Mouse (Mus musculus) stomach, postnatal 0 days (tissue): ENCODE data around the gene Hist2h2aa2. TPM values are rescaled to one million over a fixed set of nuclear protein-coding genes. Genes with fewer than 3 reads are reported as not detected.

Source experiments
- ATAC-seq: fragments of 200-750 bp; cut with Nextera tagmentation; 2 replicates; pipeline ENCODE4 v1.8.0; 2017; ENCODE audit not compliant: low FRiP score, low TSS enrichment
- DNase-seq: peaks from one replicate; pipeline ENCODE4 v3.0.0-alpha.2; 2016; ENCODE audit warnings: low spot score
- H3K27ac ChIP-seq: fragments of 300-500 bp; sonication (generic); replicated peaks from 2 replicates; pipeline ENCODE4 v1.5.1; 2014; ENCODE audit warnings: mild to moderate bottlenecking, control low read depth
- H3K27me3 ChIP-seq: fragments of 300-500 bp; sonication (generic); 2 replicates; pipeline ENCODE4 v1.6.1; 2014; ENCODE audit warnings: low read length; ENCODE audit not compliant: control insufficient read depth, insufficient read depth
- H3K36me3 ChIP-seq: fragments of 300-500 bp; sonication (generic); 2 replicates; pipeline ENCODE4 v1.6.1; 2014; ENCODE audit warnings: low read length, mixed read lengths; ENCODE audit not compliant: control insufficient read depth, insufficient read depth
- H3K4me1 ChIP-seq: fragments of 300-500 bp; sonication (generic); replicated peaks from 2 replicates; pipeline ENCODE4 v1.6.1; 2014; ENCODE audit warnings: antibody characterized with exemption; ENCODE audit not compliant: control insufficient read depth, insufficient read depth
- H3K4me2 ChIP-seq: fragments of 300-500 bp; sonication (generic); replicated peaks from 2 replicates; pipeline ENCODE4 v1.6.1; 2014; ENCODE audit warnings: low read depth, mild to moderate bottlenecking, control low read depth, moderate library complexity
- H3K4me3 ChIP-seq: fragments of 300-500 bp; sonication (generic); 2 replicates; pipeline ENCODE4 v1.5.1; 2014; ENCODE audit warnings: low read depth, low read length, control low read depth
- H3K9ac ChIP-seq: fragments of 300-500 bp; sonication (generic); 2 replicates; pipeline ENCODE4 v1.6.1; 2014; ENCODE audit warnings: mild to moderate bottlenecking, low read length, control low read depth, mixed read lengths
- H3K9me3 ChIP-seq: fragments of 300-500 bp; sonication (generic); 2 replicates; pipeline ENCODE4 v1.6.1; 2016; ENCODE audit warnings: low read length; ENCODE audit not compliant: control insufficient read depth
- CTCF ChIP-seq: IDR thresholded peaks from 2 replicates; pipeline ENCODE4 v1.5.1; 2016; ENCODE audit warnings: antibody characterized with exemption, low read depth, mild to moderate bottlenecking, moderate library complexity
- EP300 ChIP-seq: optimal IDR thresholded peaks from 2 replicates; pipeline ENCODE3; 2016; ENCODE audit warnings: antibody characterized with exemption
- WGBS: fragments of 180-500 bp; shearing (Covaris S2); extraction: QIAGEN DNeasy Blood & Tissue Kit; methylation state at CpG from one replicate; pipeline ENCODE4 v1.1.7; 2014; 5-methylcytosine and 5-hydroxymethylcytosine counted together
- polyA plus RNA-seq: library from polyadenylated mRNA; unstranded; fragments of >200 nt; fragmentation: Nextera tagmentation; extraction: Ambion mirVana; gene quantifications from 2 replicates; pipeline ENCODE4 v1.2.1, GENCODE M21; 2015

The Hist2h2aa2 gene
- polyA plus RNA-seq, 1 experiment from 2014 or later, result 246 TPM

DNA sequence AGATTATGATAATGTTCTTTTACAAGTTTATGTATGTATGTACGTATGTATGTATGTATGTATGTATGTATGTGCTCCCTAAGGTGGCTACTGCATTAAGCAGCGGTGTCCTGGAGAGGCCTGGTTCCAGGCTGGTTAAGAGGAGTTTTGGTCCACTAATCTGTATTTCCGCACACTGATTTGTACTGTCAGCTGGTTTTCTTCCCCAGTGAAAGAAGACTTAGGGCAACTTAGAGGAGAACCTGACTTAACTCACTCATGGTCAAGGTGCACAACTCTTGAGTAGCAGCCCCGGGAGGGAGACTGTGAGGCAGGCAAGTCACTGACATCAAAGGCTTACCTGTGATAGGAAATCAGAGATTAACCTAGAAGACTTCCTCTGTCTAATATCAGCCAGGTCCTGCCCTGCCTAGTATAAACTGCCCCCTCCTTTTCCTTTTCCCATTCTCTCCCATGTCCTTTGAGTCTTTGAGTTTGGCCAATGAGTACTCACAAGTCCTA lies 3.2 kb downstream of the Hist2h2aa2 start:
- DNase-seq, result no peak
- no peaks in the 10 kb centered on the region for H3K9me3 ChIP-seq
- 72% methylated on average over 4 of the region's 4 CpGs for WGBS
- no peak overlapping the region for H3K9ac ChIP-seq
- H3K27ac ChIP-seq, result no peak overlapping the region
- no peaks in the 10 kb centered on the region for H3K36me3 ChIP-seq
- H3K4me1 ChIP-seq, result no peaks in the 10 kb centered on the region
- H3K27me3 ChIP-seq, result no peaks in the 10 kb centered on the region
- no peak for ATAC-seq
- H3K4me2 ChIP-seq, result peak overlapping the region; percentile 40
- TF ChIP-seq CTCF (no peak), EP300 (no peak)
- H3K4me3 ChIP-seq, result peak overlapping the region; percentile 30; the same call in 1 of the 2 replicates

- no peaks in the 10 kb centered on the region for H3K9me3 ChIP-seq
- TF ChIP-seq CTCF (no peak), EP300 (no peak)
- H3K4me3 ChIP-seq, result no peak overlapping the region
- H3K4me2 ChIP-seq, result no peak overlapping the region
- no peak for ATAC-seq
- DNase-seq, result no peak
- no peak overlapping the region for H3K9ac ChIP-seq
- H3K27ac ChIP-seq, result no peak overlapping the region
- no peaks in the 10 kb centered on the region for H3K36me3 ChIP-seq
- WGBS, result 55% methylated on average over 3 of the region's 3 CpGs
- no peaks in the 10 kb centered on the region for H3K27me3 ChIP-seq
- H3K4me1 ChIP-seq, result no peaks in the 10 kb centered on the region
Measured at GRCm38 (mm10) chr3:96235836-96236235, 4.2 kb downstream of the Hist2h2aa2 start.

- no peak for TF ChIP-seq EP300
- TF ChIP-seq CTCF, result peak; percentile 13; the same call in 1 of the 2 replicates
- 89% methylated on average over 2 of the region's 2 CpGs for WGBS
- no peak overlapping the region for H3K4me3 ChIP-seq
- H3K4me2 ChIP-seq, result no peak overlapping the region
- no peak overlapping the region for H3K27ac ChIP-seq
- no peaks in the 10 kb centered on the region for H3K27me3 ChIP-seq
- no peak overlapping the region for H3K9ac ChIP-seq
- no peak for DNase-seq
- no peak for ATAC-seq
- no peaks in the 10 kb centered on the region for H3K4me1 ChIP-seq
- no peaks in the 10 kb centered on the region for H3K36me3 ChIP-seq
- no peaks in the 10 kb centered on the region for H3K9me3 ChIP-seq
Measured at GRCm38 (mm10) chr3:96234914-96235313, 5.2 kb downstream of the Hist2h2aa2 start.

DNA sequence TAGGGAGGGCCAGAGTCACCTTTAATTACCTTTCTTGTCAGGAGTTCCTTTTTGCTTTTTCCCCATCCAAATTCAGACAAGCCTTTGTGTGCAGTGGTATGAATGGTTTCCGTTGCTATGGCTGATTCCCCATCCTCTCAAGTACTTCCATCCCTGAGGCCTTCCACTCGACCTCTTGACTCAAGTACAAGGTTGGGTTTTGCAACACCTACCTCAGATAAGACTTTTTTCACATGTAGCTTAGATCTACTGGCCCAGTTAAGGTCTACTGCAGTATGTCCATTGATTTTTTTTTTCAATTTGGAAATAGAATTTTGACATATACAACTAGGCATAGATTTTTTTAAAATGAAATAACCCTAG lies 8.3 kb downstream of the Hist2h2aa2 start:
- Histone ChIP-seq H3K4me3 (no peak overlapping the region), H3K9me3 (no peaks in the 10 kb centered on the region), H3K36me3 (no peaks in the 10 kb centered on the region), H3K4me1 (no peaks in the 10 kb centered on the region), H3K27me3 (no peaks in the 10 kb centered on the region), H3K9ac (no peak overlapping the region), H3K4me2 (no peak overlapping the region), H3K27ac (no peak overlapping the region)
- no peak for ATAC-seq
- TF ChIP-seq EP300 (no peak), CTCF (no peak)
- DNase-seq, result no peak
- 54% methylated on average over 2 of the region's 2 CpGs for WGBS

- no peak overlapping the region for H3K4me3 ChIP-seq
- WGBS, result 74% methylated on average over 4 of the region's 4 CpGs
- H3K27ac ChIP-seq, result no peak overlapping the region
- no peak overlapping the region for H3K9ac ChIP-seq
- DNase-seq (no peak), ATAC-seq (no peak)
- H3K36me3 ChIP-seq, result no peaks in the 10 kb centered on the region
- no peaks in the 10 kb centered on the region for H3K9me3 ChIP-seq
- TF ChIP-seq EP300 (no peak), CTCF (no peak)
- no peaks in the 10 kb centered on the region for H3K4me1 ChIP-seq
- no peaks in the 10 kb centered on the region for H3K27me3 ChIP-seq
- H3K4me2 ChIP-seq, result no peak overlapping the region
Measured at GRCm38 (mm10) chr3:96230910-96231757, 8.9 kb downstream of the Hist2h2aa2 start.

GRCm38 (mm10) chr3:96230404-96230803 lies 9.7 kb downstream of the Hist2h2aa2 start:
- no peak for TF ChIP-seq CTCF
- no peak for TF ChIP-seq EP300
- no peak overlapping the region for H3K4me2 ChIP-seq
- ATAC-seq, result no peak

More at GRCm38 (mm10) chr3:96230404-96230803, 9.7 kb downstream of the Hist2h2aa2 start:
- Histone ChIP-seq H3K27me3 (no peaks in the 10 kb centered on the region), H3K36me3 (no peaks in the 10 kb centered on the region), H3K9ac (no peak overlapping the region), H3K4me1 (no peaks in the 10 kb centered on the region), H3K9me3 (no peaks in the 10 kb centered on the region), H3K27ac (no peak overlapping the region), H3K4me3 (no peak overlapping the region)
- 58% methylated on average over 2 of the region's 2 CpGs for WGBS
- no peak for DNase-seq
